Mouse (Mus musculus) liver, embryonic 14.5 days (tissue): ENCODE results near the gene Ifitm6. TPM values are rescaled to one million over a fixed set of nuclear protein-coding genes. Genes with fewer than 3 reads are reported as not detected.
A peak's percentile ranks its signal among the peaks of the same experiment; 100 is the strongest.
"Not testable (repeated sequence)": the region's sequence is repeated elsewhere in the genome, so short reads cannot be mapped to it uniquely, and the experiment has no call there.

ENCODE experiments used
- ATAC-seq: fragments of 200-750 bp; cut with Nextera tagmentation; 2 replicates; pipeline ENCODE4 v1.8.0; 2017; ENCODE audit warnings: moderate number of reproducible peaks, mild to moderate bottlenecking, moderate library complexity; ENCODE audit not compliant: insufficient read depth
- DNase-seq, 3 experiments: peaks; one replicate each; pipeline ENCODE4 v3.0.0-alpha.2; 2012 to 2013; ENCODE audit warnings: low read depth in 3 of 3, low spot score in 3 of 3
- H3K27ac ChIP-seq: fragments of 300-500 bp; sonication (generic); 2 replicates; pipeline ENCODE4 v1.5.1; 2014; ENCODE audit warnings: moderate library complexity, mild to moderate bottlenecking, control low read depth, inconsistent platforms
- H3K27me3 ChIP-seq: fragments of 300-500 bp; sonication (generic); 2 replicates; pipeline ENCODE4 v1.6.1; 2014; ENCODE audit warnings: mild to moderate bottlenecking, low read length, moderate library complexity; ENCODE audit not compliant: control insufficient read depth, insufficient read depth
- H3K36me3 ChIP-seq: fragments of 300-500 bp; sonication (generic); replicated peaks from 2 replicates; pipeline ENCODE4 v1.6.1; 2014; ENCODE audit warnings: low read depth; ENCODE audit not compliant: control insufficient read depth, insufficient read depth
- H3K4me1 ChIP-seq, 2 experiments: fragments of 200-500 bp in 1 of 2; fragments of 300-500 bp in 1 of 2; sonication (generic) in 1 of 2; replicated peaks; 2 replicates each; pipeline ENCODE4 v1.6.1; 2012 to 2014; ENCODE audit warnings: antibody characterized with exemption in 1 of 2, inconsistent platforms in 1 of 2, low read length in 1 of 2; ENCODE audit not compliant: control insufficient read depth in 2 of 2, insufficient read depth in 2 of 2
- H3K4me2 ChIP-seq: fragments of 300-500 bp; sonication (generic); 2 replicates; pipeline ENCODE4 v1.6.1; 2014; ENCODE audit warnings: low read depth, mild to moderate bottlenecking, control low read depth, moderate library complexity
- H3K4me3 ChIP-seq, 2 experiments: fragments of 200-500 bp in 1 of 2; fragments of 300-500 bp in 1 of 2; sonication (generic) in 1 of 2; 2 replicates each; pipeline ENCODE4 v1.5.1; 2012 to 2014; ENCODE audit warnings: low read depth in 2 of 2, low read length in 2 of 2, mild to moderate bottlenecking in 2 of 2, control low read depth in 1 of 2, inconsistent platforms in 1 of 2, moderate library complexity in 1 of 2; ENCODE audit not compliant: insufficient read depth in 1 of 2
- H3K9ac ChIP-seq: fragments of 300-500 bp; sonication (generic); replicated peaks from 2 replicates; pipeline ENCODE4 v1.6.1; 2014; ENCODE audit warnings: mild to moderate bottlenecking, control low read depth, moderate library complexity
- H3K9me3 ChIP-seq: fragments of 300-500 bp; sonication (generic); 2 replicates; pipeline ENCODE4 v1.6.1; 2016; ENCODE audit warnings: low read length, mixed read lengths; ENCODE audit not compliant: control insufficient read depth
- CTCF ChIP-seq: IDR thresholded peaks from 2 replicates; pipeline ENCODE4 v1.5.1; 2016; ENCODE audit warnings: antibody characterized with exemption, low read depth, control low read depth
- EP300 ChIP-seq: IDR thresholded peaks from 2 replicates; pipeline ENCODE4 v1.6.1; 2016; ENCODE audit warnings: antibody characterized with exemption, low read depth
- WGBS: fragments of 180-500 bp; shearing (Covaris S2); extraction: QIAGEN DNeasy Blood & Tissue Kit; methylation state at CpG from one replicate; pipeline ENCODE4 v1.1.7; 2014; ENCODE audit not compliant: insufficient replicate concordance; 5-methylcytosine and 5-hydroxymethylcytosine counted together
- polyA plus RNA-seq, 2 experiments: library from polyadenylated mRNA; depleted of rRNA in 1 of 2; stranded (reverse) in 1 of 2; unstranded in 1 of 2; fragments of >200 nt; fragmentation: Nextera tagmentation in 1 of 2; extraction: Ambion mirVana in 1 of 2; gene quantifications; 2 replicates each; pipeline versions ENCODE4 v1.2.1 to v1.2.3; 2012 to 2014

Ifitm6 gene
- polyA plus RNA-seq, 2 experiments: 9.2 to 9.6 TPM

DNA sequence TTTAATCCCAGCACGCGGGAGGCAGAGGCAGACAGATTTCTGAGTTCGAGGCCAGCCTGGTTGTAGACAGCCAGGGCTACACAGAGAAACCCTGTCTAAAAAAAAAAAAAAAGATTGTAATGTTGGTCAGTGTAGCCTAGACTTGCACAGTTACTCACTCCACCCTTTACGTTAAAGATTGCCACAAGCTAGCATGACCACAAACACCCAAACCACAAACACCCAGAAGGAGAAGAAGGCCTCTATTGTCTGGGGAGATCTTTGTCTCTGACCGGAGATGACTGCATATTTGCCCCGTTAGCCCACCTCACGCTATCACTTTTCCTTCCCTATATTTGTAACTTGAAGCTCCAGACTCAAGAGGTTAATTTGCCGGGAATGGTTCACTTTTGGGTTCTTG is 36.0 kb downstream of the Ifitm6 start:
- Histone ChIP-seq H3K4me3 (no peak overlapping the region), H3K36me3 (no peaks in the 10 kb centered on the region), H3K4me1 (peaks cover 0 to 7% of the 10 kb centered on the region in 2 experiments; a peak in 2 of 4 replicates), H3K9ac (no peak overlapping the region), H3K27ac (no peak overlapping the region), H3K4me2 (no peak overlapping the region), H3K27me3 (no peaks in the 10 kb centered on the region), H3K9me3 (no peaks in the 10 kb centered on the region)
- DNase-seq (no peak), ATAC-seq (peak; percentile 18; the same call in 1 of the 2 replicates)
- no peak for TF ChIP-seq CTCF
- TF ChIP-seq EP300: no peak
- 19% methylated on average over 8 of the region's 8 CpGs for WGBS

GRCm38 (mm10) chr7:140976720-140977119 is 41.0 kb downstream of the Ifitm6 start:
- not testable (repeated sequence) for DNase-seq, H3K4me2 ChIP-seq, H3K9me3 ChIP-seq, H3K36me3 ChIP-seq, H3K27me3 ChIP-seq, H3K9ac ChIP-seq, H3K27ac ChIP-seq, ATAC-seq, H3K4me3 ChIP-seq
- 62% methylated on average over 9 of the region's 9 CpGs for WGBS
- peaks cover 0 to 11% of the 10 kb centered on the region in 2 experiments; a peak in 2 of 4 replicates for H3K4me1 ChIP-seq

GRCm38 (mm10) chr7:140975465-140975864 is 42.3 kb downstream of the Ifitm6 start:
- Histone ChIP-seq H3K36me3 (no peaks in the 10 kb centered on the region), H3K27ac (no peak overlapping the region), H3K9me3 (no peaks in the 10 kb centered on the region), H3K9ac (no peak overlapping the region), H3K4me1 (peaks cover 0 to 16% of the 10 kb centered on the region in 2 experiments; a peak in 2 of 4 replicates), H3K4me2 (no peak overlapping the region), H3K27me3 (no peaks in the 10 kb centered on the region), H3K4me3 (no peak overlapping the region)
- ATAC-seq: no peak
- DNase-seq: no peak
- WGBS: 52% methylated on average over 3 of the region's 3 CpGs
- no peak for TF ChIP-seq EP300
- TF ChIP-seq CTCF: no peak

GRCm38 (mm10) chr7:140974940-140975339 is 42.8 kb downstream of the Ifitm6 start:
- ATAC-seq (no peak), DNase-seq (no peak)
- no peak overlapping the region for H3K4me3 ChIP-seq
- H3K9ac ChIP-seq: no peak overlapping the region
- WGBS: 23% methylated on average over 9 of the region's 9 CpGs
- no peak overlapping the region for H3K4me2 ChIP-seq
- H3K27me3 ChIP-seq: no peaks in the 10 kb centered on the region
- H3K36me3 ChIP-seq: no peaks in the 10 kb centered on the region
- no peak overlapping the region for H3K27ac ChIP-seq
- TF ChIP-seq CTCF: no peak
- TF ChIP-seq EP300: no peak
- no peaks in the 10 kb centered on the region for H3K9me3 ChIP-seq
- H3K4me1 ChIP-seq: peaks cover 0 to 15% of the 10 kb centered on the region in 2 experiments; a peak in 2 of 4 replicates

- 52% methylated on average over 14 of the region's 14 CpGs for WGBS
- Histone ChIP-seq H3K27me3 (no peaks in the 10 kb centered on the region), H3K27ac (no peak overlapping the region), H3K4me1 (peaks cover 0 to 18% of the 10 kb centered on the region in 2 experiments; a peak in 2 of 4 replicates), H3K4me3 (no peak overlapping the region), H3K9me3 (no peaks in the 10 kb centered on the region), H3K36me3 (no peaks in the 10 kb centered on the region), H3K9ac (no peak overlapping the region), H3K4me2 (no peak overlapping the region)
- ATAC-seq (no peak), DNase-seq (no peak)
- TF ChIP-seq CTCF (no peak), EP300 (no peak)
Measured at GRCm38 (mm10) chr7:140973396-140974165, 44.1 kb downstream of the Ifitm6 start.
